Mouse (Mus musculus): ENCODE results near the gene Rab5if. TPM values are rescaled to one million over a fixed set of nuclear protein-coding genes. Genes with fewer than 3 reads are reported as not detected.

The Rab5if gene
- 122 and 186 TPM in 2 replicates for polyA plus RNA-seq (2012)

- no peak for TF ChIP-seq GATA1 (IDR thresholded peaks at IDR 0.05; ENCODE audit: low read length)
Observed at GRCm38 (mm10) chr2:156862772-156863486, at the start of gene Rab5if. Rab5if (plus strand) TSS chr2:156863128.

GRCm38 (mm10) chr2:156814344-156814801, 48.6 kb upstream of the Rab5if start:
- no peak for TF ChIP-seq GATA1 (IDR thresholded peaks at IDR 0.05; ENCODE audit: low read length)

- no peak for TF ChIP-seq GATA1 (IDR thresholded peaks at IDR 0.05; ENCODE audit: low read length)
Observed at GRCm38 (mm10) chr2:156814893-156815292, 48.0 kb upstream of the Rab5if start.

DNA sequence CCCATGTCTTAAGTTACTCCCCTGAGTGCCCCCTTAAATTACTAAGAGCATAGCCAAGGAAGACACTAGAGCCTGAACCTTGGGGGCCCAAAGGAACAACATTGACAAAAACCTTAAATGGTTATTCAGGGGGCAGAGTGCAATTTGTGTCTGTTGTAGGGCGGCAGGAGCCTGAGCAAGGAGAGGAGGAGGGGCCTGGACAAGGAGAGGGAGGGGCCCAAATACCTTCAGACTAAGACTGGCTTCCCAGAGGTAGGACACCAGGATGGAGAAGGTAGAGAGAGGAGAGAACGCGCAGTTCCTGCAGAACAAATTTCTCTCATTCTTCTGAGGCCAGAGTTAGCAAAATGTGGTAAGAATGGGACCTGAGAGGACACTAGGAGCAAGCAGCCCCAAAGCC, 47.5 kb upstream of the Rab5if start:
- TF ChIP-seq GATA1 (IDR thresholded peaks at IDR 0.05; ENCODE audit: low read length): no peak

DNA sequence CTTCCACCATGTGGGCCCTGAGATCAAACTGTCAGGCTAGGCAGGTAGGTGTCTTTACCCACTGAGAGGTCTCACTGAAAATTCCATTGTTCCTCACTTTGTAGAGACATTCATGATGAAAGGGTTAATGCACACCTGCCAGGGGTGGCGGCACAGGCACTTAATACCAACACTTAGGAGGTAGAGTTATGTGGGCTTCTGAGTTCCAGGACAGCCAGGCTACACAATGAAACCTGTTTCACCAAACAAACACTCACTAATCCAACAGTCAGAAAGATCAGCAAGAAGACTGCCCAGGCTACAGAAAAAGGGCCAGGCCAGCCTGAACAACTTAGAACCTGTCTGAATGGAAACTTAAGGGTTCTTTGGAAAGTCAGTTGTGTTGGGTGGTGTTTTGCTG, 46.8 kb upstream of the Rab5if start:
- no peak for TF ChIP-seq GATA1 (IDR thresholded peaks at IDR 0.05; ENCODE audit: low read length)

GRCm38 (mm10) chr2:156834336-156834735, 28.6 kb upstream of the Rab5if start:
- no peak for TF ChIP-seq GATA1 (IDR thresholded peaks at IDR 0.05; ENCODE audit: low read length)

DNA sequence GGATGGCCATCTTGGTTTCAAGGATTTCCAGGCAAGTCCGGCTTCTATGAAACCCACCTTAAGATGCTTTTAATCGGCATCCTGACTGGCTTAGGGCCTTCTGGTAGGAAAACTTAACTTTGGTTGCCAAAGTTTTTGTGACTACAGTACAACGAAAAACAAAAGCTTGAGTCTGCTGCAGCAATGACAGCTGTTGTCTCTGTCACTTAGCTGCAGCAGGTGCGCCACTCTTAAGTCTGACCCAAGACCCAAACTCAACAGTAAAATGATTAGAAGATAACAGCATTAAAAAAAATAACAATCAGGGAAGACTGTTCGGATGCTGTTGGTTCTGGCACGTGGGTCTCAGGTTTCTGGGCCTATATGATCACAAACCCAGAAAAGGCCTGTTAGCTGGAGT, 24.1 kb upstream of the Rab5if start:
- TF ChIP-seq GATA1 (IDR thresholded peaks at IDR 0.05; ENCODE audit: low read length): no peak

DNA sequence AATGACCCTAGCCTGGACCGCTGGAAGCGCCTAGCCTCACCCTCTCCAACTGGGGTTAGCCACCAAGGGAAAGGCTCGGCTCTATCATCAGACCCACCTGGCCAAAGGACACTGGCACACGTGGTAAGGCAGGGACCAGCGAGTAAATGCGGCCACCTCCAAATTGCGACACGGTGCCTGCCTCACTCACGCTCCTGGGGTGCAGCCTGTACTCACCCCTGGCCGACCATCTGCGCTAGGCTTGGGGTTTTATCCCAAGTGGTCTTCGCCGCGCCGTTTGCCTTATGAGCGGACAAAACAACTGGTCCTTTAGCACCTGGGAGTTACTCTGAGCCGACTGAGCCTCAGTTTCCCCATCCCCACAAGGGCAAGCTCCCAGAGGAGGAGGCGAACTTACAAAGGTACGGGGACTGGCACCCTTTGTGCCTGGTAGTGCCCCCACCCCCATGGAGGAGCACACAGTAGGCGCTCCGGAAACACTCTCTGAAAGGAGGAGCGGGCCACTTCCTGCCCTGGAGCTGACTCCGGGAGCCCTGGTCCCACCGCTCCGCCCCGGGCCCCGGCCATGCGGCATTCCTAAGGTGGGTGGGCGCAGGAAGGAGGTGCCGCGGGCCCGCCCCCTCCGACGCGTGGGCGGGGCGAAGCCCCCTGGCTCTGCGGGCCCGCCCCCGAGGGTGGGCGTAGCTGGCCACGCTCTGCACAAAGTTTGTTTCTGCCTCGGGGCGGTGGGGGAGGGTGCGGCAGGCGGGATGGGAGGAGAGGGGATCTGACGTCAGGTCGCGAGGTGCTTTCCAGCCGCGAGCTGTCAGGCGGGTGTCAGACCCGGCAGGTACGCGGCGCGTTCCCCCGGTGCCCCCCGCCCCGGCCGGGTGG, 23.4 kb upstream of the Rab5if start, which contains the start of gene Tgif2:
Tgif2 (plus strand) TSS at position 689 of the 873 bp plus-strand sequence.
- TF ChIP-seq GATA1 (IDR thresholded peaks at IDR 0.05; ENCODE audit: low read length): no peak

DNA sequence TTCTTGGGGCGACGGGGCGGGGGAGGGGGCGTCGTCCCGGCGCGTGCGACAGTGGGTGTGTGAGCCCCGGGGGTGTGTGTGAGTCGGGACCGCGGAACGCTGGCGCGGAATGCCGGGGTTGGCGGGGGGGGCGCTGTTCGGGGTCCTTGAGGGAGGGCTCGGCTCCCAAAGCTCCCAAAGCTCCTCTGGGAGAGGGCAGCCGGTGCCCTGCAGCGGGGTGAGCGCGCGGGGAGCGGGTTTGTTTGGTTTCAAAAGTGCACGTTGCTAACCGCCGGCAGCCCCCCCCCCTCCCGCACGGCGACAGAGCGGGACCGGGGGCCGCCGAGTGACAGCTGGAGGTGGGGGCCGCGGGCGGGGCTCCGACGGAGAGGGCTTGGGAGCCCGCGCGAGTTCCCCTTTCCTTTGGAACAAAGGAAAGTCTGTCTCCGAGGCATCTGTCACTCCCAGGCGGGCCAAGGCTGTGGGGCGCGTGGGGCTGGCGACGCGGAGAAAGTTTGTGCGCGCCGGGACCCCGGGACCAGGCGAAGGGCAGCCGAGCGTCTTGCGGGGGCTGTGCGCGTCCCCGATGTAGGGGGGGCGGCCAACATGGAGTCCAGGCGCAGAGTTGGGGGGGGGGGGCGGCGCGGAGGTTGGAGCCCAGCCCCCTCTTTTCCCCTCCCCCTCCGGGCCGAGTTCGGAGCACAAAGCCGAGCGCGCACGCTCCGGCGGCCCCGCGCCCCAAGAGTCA, 22.5 kb upstream of the Rab5if start:
- no peak for TF ChIP-seq GATA1 (IDR thresholded peaks at IDR 0.05; ENCODE audit: low read length)

- TF ChIP-seq GATA1 (IDR thresholded peaks at IDR 0.05; ENCODE audit: low read length): no peak
Observed at GRCm38 (mm10) chr2:156841028-156841840, 21.7 kb upstream of the Rab5if start.

DNA sequence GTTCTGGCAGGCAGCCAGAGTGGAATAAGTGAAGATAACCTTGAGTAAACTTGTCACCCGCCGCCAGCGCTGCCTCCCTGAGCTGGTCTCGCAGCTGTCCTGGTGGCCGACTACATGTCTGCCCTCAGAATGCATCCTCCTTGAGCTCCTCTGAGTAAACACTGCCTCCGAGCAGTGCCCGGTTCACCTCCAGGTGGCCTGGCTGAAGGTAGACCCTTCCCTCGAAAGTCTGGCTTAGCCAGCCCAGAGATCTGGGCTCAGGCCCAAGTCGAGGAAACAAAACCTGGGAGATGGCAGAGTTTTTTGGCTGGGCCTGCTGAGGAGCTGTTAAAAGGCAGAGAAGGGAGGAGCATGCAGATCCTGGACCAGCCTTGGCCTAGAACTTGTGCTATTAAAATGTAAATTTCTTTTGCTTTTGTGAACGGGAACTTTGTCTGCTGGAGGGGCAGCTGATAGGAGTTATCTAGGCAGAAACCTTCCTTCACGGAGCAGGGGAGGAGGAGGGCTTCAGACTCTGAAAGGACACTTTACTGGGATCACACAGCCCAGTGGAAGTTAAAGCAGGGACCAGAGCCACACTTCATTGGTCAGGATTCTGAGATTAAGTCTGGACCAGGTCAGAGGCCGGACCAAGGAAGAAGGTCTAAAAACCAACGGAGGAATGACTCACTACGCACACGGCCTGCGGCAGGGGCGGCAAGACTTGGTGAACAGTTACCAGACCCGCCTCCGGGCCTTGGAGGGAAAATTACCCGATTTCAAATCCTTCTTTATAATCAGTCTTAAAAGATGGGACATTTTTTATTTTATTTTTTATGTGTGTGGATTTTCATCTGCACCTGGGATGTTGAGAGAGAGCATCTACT, 20.9 kb upstream of the Rab5if start:
- no peak for TF ChIP-seq GATA1 (IDR thresholded peaks at IDR 0.05; ENCODE audit: low read length)

- no peak for TF ChIP-seq GATA1 (IDR thresholded peaks at IDR 0.05; ENCODE audit: low read length)
Observed at GRCm38 (mm10) chr2:156842711-156843110, 20.2 kb upstream of the Rab5if start.

DNA sequence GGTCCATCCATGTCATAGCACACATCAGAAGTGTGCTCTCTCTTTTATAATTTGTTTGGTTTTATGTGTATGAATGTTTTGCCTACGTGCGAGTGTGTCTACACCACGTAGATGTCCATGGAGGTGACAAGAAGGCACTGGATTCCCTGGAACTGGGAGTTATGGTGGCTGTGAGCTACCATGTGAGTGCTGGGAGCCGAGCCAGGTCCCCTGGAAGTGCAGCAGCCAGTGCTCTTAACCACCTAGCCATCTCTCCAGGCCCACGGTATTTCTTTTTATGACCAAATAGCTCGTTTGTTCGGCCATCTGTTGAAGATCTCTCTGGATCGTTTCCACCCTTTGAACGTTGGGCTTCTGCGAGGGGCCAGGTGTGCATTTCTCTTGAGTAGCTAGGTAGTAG, 19.6 kb upstream of the Rab5if start:
- no peak for TF ChIP-seq GATA1 (IDR thresholded peaks at IDR 0.05; ENCODE audit: low read length)

GRCm38 (mm10) chr2:156844715-156845114, 18.2 kb upstream of the Rab5if start:
- TF ChIP-seq GATA1 (IDR thresholded peaks at IDR 0.05; ENCODE audit: low read length): no peak

Data from G1E-ER4 (cell line).